Mouse (Mus musculus) CH12.LX (cell line): Measurements from ENCODE around the gene Srcin1.

Experiments used
- CHD1 ChIP-seq: IDR thresholded peaks from 2 replicates; pipeline ENCODE4 v1.6.1; 2012; ENCODE audit warnings: low read depth, low read length, improper control_type of control experiment, inconsistent platforms
- CTCF ChIP-seq, 2 experiments: IDR thresholded peaks in 1 of 2; conservative IDR thresholded peaks in 1 of 2; 2 replicates each; pipeline ENCODE4 v1.5.1; 2011 to 2012; ENCODE audit warnings: low read depth in 2 of 2, low read length in 2 of 2, improper control_type of control experiment in 1 of 2, inconsistent platforms in 1 of 2, mild to moderate bottlenecking in 1 of 2, moderate library complexity in 1 of 2
- E2F4 ChIP-seq: IDR thresholded peaks from 2 replicates; pipeline ENCODE4 v1.6.1; 2011; ENCODE audit warnings: low read depth, low read length, improper control_type of control experiment; ENCODE audit not compliant: insufficient replicate concordance
- EP300 ChIP-seq: IDR thresholded peaks from 2 replicates; pipeline ENCODE4 v1.6.1; 2011; ENCODE audit warnings: low read length, improper control_type of control experiment
- HCFC1 ChIP-seq: IDR thresholded peaks from 2 replicates; pipeline ENCODE4 v1.6.1; 2012; ENCODE audit warnings: low read depth, mild to moderate bottlenecking, inconsistent platforms, low read length, improper control_type of control experiment
- KAT2A ChIP-seq: IDR thresholded peaks from 2 replicates; pipeline ENCODE4 v1.6.1; 2012; ENCODE audit warnings: low read length, improper control_type of control experiment, inconsistent platforms; ENCODE audit not compliant: insufficient replicate concordance
- MEF2A ChIP-seq: IDR thresholded peaks from 2 replicates; pipeline ENCODE4 v1.6.1; 2014; ENCODE audit warnings: low read depth, mild to moderate bottlenecking, inconsistent platforms, low read length, improper control_type of control experiment, borderline replicate concordance
- POLR2A ChIP-seq: IDR thresholded peaks from 2 replicates; pipeline ENCODE4 v1.6.1; 2011; ENCODE audit warnings: low read depth, mild to moderate bottlenecking, improper control_type of control experiment, low read length
- RAD21 ChIP-seq: IDR thresholded peaks from 2 replicates; pipeline ENCODE4 v1.6.1; 2011; ENCODE audit warnings: low read depth, mild to moderate bottlenecking, low read length, improper control_type of control experiment, moderate library complexity
- TBP ChIP-seq: conservative IDR thresholded peaks from 2 replicates; pipeline ENCODE4 v1.6.1; 2011; ENCODE audit warnings: low read depth, low read length, improper control_type of control experiment
- TCF12 ChIP-seq: IDR thresholded peaks from 2 replicates; pipeline ENCODE4 v1.6.1; 2014; ENCODE audit warnings: low read depth, mild to moderate bottlenecking, inconsistent platforms, low read length, improper control_type of control experiment
- USF1 ChIP-seq: IDR thresholded peaks from 2 replicates; pipeline ENCODE4 v1.6.1; 2014; ENCODE audit warnings: low read depth, mild to moderate bottlenecking, inconsistent platforms, low read length, improper control_type of control experiment
- ZKSCAN1 ChIP-seq: IDR thresholded peaks from 2 replicates; pipeline ENCODE4 v1.6.1; 2012; ENCODE audit warnings: low read depth, inconsistent platforms, low read length, improper control_type of control experiment, borderline replicate concordance

DNA sequence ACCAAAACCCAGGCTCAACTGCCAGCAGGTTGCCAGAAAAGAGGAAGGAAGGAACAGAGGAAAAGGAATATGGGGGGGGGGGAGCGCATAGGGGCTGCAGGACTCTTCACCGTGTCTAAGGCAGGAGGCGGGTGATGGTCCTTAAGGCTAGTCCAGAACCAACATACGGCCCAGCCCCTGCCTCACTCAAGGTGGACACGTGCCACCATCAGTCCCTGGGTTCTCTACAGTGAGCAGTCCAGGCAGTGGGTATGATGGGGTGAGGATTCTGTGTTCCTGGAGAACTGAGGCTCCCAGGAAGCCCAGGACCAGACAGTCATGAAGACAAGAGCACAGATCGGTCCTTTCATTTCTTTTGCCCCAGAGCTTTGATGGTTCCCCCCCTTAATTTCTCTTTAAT, 45.9 kb downstream of the Srcin1 start:
- TF ChIP-seq POLR2A = no peak
- no peak for TF ChIP-seq CTCF (conservative IDR thresholded peaks at IDR 0.05 in 1 of 2, IDR thresholded peaks at IDR 0.05 in 1 of 2; ENCODE audit: low read depth in 2 of 2, low read length in 2 of 2)
- no peak for TF ChIP-seq USF1
- TF ChIP-seq EP300 = no peak
- TF ChIP-seq ZKSCAN1 = no peak
- no peak for TF ChIP-seq RAD21
- no peak for TF ChIP-seq TBP
- no peak for TF ChIP-seq HCFC1
- no peak for TF ChIP-seq MEF2A
- no peak for TF ChIP-seq E2F4
- no peak for TF ChIP-seq CHD1
- no peak for TF ChIP-seq TCF12
- TF ChIP-seq KAT2A = no peak
